Mouse (Mus musculus) kidney, adult 8-10 months (tissue): ENCODE data around the gene Slc3a2.
"Not testable (repeated sequence)": the region's sequence is repeated elsewhere in the genome, so short reads cannot be mapped to it uniquely, and the experiment has no call there.

Experiments used
- DNase-seq, 2 experiments: peaks; one replicate each; pipeline ENCODE4 v3.0.0; 2022

Gene Slc3a2

GRCm38 (mm10) chr19:8722907-8723573 lies at the start of gene Slc3a2:
Gene Slc3a2 (minus strand): TSS chr19:8723369.
- peak; percentile 98 for DNase-seq

GRCm38 (mm10) chr19:8770567-8771270 lies 47.5 kb upstream of the Slc3a2 start, which contains the start of gene Tmem223:
Gene Tmem223 (plus strand): TSS chr19:8770996.
- peak; percentile 71 to 80 for DNase-seq

- DNase-seq = no peak
Observed at GRCm38 (mm10) chr19:8765562-8765961, 42.4 kb upstream of the Slc3a2 start.

- DNase-seq = no peak
Observed at GRCm38 (mm10) chr19:8763276-8763675, 40.1 kb upstream of the Slc3a2 start.

GRCm38 (mm10) chr19:8760757-8761156 lies 37.6 kb upstream of the Slc3a2 start:
- no peak for DNase-seq

GRCm38 (mm10) chr19:8758899-8759298 lies 35.7 kb upstream of the Slc3a2 start:
- DNase-seq = no peak

- DNase-seq = no peak
Observed at GRCm38 (mm10) chr19:8757471-8757998, 34.4 kb upstream of the Slc3a2 start.

- peak; percentile 88 to 93 for DNase-seq
Observed at GRCm38 (mm10) chr19:8756635-8757387, 33.6 kb upstream of the Slc3a2 start, which contains the start of gene Nxf1. Gene Nxf1 (plus strand): TSS chr19:8757073.

GRCm38 (mm10) chr19:8755652-8756051 lies 32.5 kb upstream of the Slc3a2 start:
- DNase-seq = no peak

- DNase-seq = no peak
Observed at GRCm38 (mm10) chr19:8747368-8747767, 24.2 kb upstream of the Slc3a2 start.

GRCm38 (mm10) chr19:8745382-8745781 lies 22.2 kb upstream of the Slc3a2 start:
- DNase-seq = no peak

- no peak for DNase-seq
Observed at GRCm38 (mm10) chr19:8742176-8742575, 19.0 kb upstream of the Slc3a2 start.

- peak; percentile 97 to 98 for DNase-seq
Observed at GRCm38 (mm10) chr19:8741243-8741869, 18.2 kb upstream of the Slc3a2 start, which contains the start of gene Stx5a. Gene Stx5a (plus strand): TSS chr19:8741413.

GRCm38 (mm10) chr19:8740603-8741002 lies 17.4 kb upstream of the Slc3a2 start, which contains the start of gene 1700092M07Rik:
Gene 1700092M07Rik (plus strand): TSS chr19:8740718.
- DNase-seq = no peak

GRCm38 (mm10) chr19:8739646-8740045 lies 16.5 kb upstream of the Slc3a2 start:
- no peak for DNase-seq

GRCm38 (mm10) chr19:8738911-8739310 lies 15.7 kb upstream of the Slc3a2 start:
- DNase-seq = no peak

- no peak for DNase-seq
Observed at GRCm38 (mm10) chr19:8736160-8736467, 12.9 kb upstream of the Slc3a2 start.

- peak; percentile 84 to 91 for DNase-seq
Observed at GRCm38 (mm10) chr19:8735389-8736159, 12.4 kb upstream of the Slc3a2 start, which contains the start of gene Wdr74. Gene Wdr74 (plus strand): TSS chr19:8735827.

GRCm38 (mm10) chr19:8734334-8734733 lies 11.2 kb upstream of the Slc3a2 start:
- DNase-seq = no peak

GRCm38 (mm10) chr19:8728335-8729099 lies 5.3 kb upstream of the Slc3a2 start:
- DNase-seq = not testable (repeated sequence)

GRCm38 (mm10) chr19:8727495-8728114 lies 4.4 kb upstream of the Slc3a2 start:
- no peak for DNase-seq
